Mouse (Mus musculus): ENCODE measurements around the gene Arrdc2.

GRCm38 (mm10) chr8:70801830-70802229 is 37.7 kb downstream of the Arrdc2 start:
- TF ChIP-seq CTCF (IDR thresholded peaks at IDR 0.05; ENCODE audit: low read depth) (no peak), EP300 (IDR thresholded peaks at IDR 0.05; ENCODE audit: low read depth) (no peak)
